Mouse (Mus musculus): ENCODE measurements around the gene Ttn. TPM values are rescaled to one million over a fixed set of nuclear protein-coding genes. Genes with fewer than 3 reads are reported as not detected.
"Not testable (repeated sequence)": the region's sequence is repeated elsewhere in the genome, so short reads cannot be mapped to it uniquely, and the experiment has no call there.

Ttn gene
- 1.7 and 3.7 TPM in 2 replicates for polyA plus RNA-seq (2015; fragmentation: Nextera tagmentation; extraction: Ambion mirVana)

GRCm38 (mm10) chr2:76982391-76983145 is at the start of gene Ttn:
Gene Ttn (minus strand): TSS chr2:76982547.
- Histone ChIP-seq H3K36me3 (no peaks in the 10 kb centered on the region), H3K9ac (no peak within 1 kb of the TSS), H3K27me3 (replicated peaks) (no peaks in the 10 kb centered on the region), H3K4me1 (no peaks in the 10 kb centered on the region), H3K4me2 (no peak within 1 kb of the TSS), H3K4me3 (replicated peaks) (no peak within 1 kb of the TSS), H3K9me3 (no peaks in the 10 kb centered on the region), H3K27ac (no peak within 1 kb of the TSS)
- ATAC-seq (ENCODE audit: insufficient read depth, low FRiP score, low read depth): no peak
- WGBS: 78% methylated on average over 18 of the region's 18 CpGs

- Histone ChIP-seq H3K9ac (no peak overlapping the region), H3K4me3 (replicated peaks) (no peak overlapping the region), H3K27me3 (replicated peaks) (no peaks in the 10 kb centered on the region), H3K9me3 (no peaks in the 10 kb centered on the region), H3K4me2 (no peak overlapping the region), H3K4me1 (no peaks in the 10 kb centered on the region), H3K36me3 (no peaks in the 10 kb centered on the region), H3K27ac (no peak overlapping the region)
- 84% methylated on average over 2 of the region's 2 CpGs for WGBS
- ATAC-seq (ENCODE audit: insufficient read depth, low FRiP score, low read depth): no peak
Measured at GRCm38 (mm10) chr2:77020649-77021048, 38.3 kb upstream of the Ttn start.

- Histone ChIP-seq H3K9me3 (no peaks in the 10 kb centered on the region), H3K27me3 (replicated peaks) (no peaks in the 10 kb centered on the region), H3K36me3 (no peaks in the 10 kb centered on the region), H3K9ac (no peak overlapping the region), H3K4me1 (no peaks in the 10 kb centered on the region), H3K4me2 (no peak overlapping the region), H3K4me3 (replicated peaks) (no peak overlapping the region), H3K27ac (no peak overlapping the region)
- 69% methylated on average over 4 of the region's 4 CpGs for WGBS
- no peak for ATAC-seq (ENCODE audit: insufficient read depth, low FRiP score, low read depth)
Measured at GRCm38 (mm10) chr2:77017735-77018134, 35.4 kb upstream of the Ttn start.

GRCm38 (mm10) chr2:77013449-77013848 is 31.1 kb upstream of the Ttn start:
- H3K4me1 ChIP-seq; ATAC-seq (ENCODE audit: insufficient read depth, low FRiP score, low read depth); H3K27me3 ChIP-seq (replicated peaks); H3K9me3 ChIP-seq; H3K27ac ChIP-seq; H3K36me3 ChIP-seq; H3K9ac ChIP-seq; H3K4me2 ChIP-seq; H3K4me3 ChIP-seq (replicated peaks): not testable (repeated sequence)
- WGBS: 87% methylated on average over 6 of the region's 6 CpGs

GRCm38 (mm10) chr2:77011981-77012380 is 29.6 kb upstream of the Ttn start:
- Histone ChIP-seq H3K9me3 (no peaks in the 10 kb centered on the region), H3K36me3 (no peaks in the 10 kb centered on the region), H3K4me3 (replicated peaks) (no peak overlapping the region), H3K4me2 (no peak overlapping the region), H3K27me3 (replicated peaks) (no peaks in the 10 kb centered on the region), H3K9ac (no peak overlapping the region), H3K27ac (no peak overlapping the region), H3K4me1 (no peaks in the 10 kb centered on the region)
- no peak for ATAC-seq (ENCODE audit: insufficient read depth, low FRiP score, low read depth)
- WGBS: 68% methylated on average over 5 of the region's 5 CpGs

GRCm38 (mm10) chr2:77007015-77007414 is 24.7 kb upstream of the Ttn start:
- Histone ChIP-seq H3K4me2 (no peak overlapping the region), H3K36me3 (no peaks in the 10 kb centered on the region), H3K27me3 (replicated peaks) (no peaks in the 10 kb centered on the region), H3K4me3 (replicated peaks) (no peak overlapping the region), H3K27ac (no peak overlapping the region), H3K9me3 (no peaks in the 10 kb centered on the region), H3K4me1 (no peaks in the 10 kb centered on the region), H3K9ac (no peak overlapping the region)
- WGBS: 69% methylated on average over 7 of the region's 7 CpGs
- no peak for ATAC-seq (ENCODE audit: insufficient read depth, low FRiP score, low read depth)

- Histone ChIP-seq H3K9me3 (no peaks in the 10 kb centered on the region), H3K4me1 (no peaks in the 10 kb centered on the region), H3K27ac (no peak overlapping the region), H3K4me2 (no peak overlapping the region), H3K9ac (no peak overlapping the region), H3K36me3 (no peaks in the 10 kb centered on the region), H3K4me3 (replicated peaks) (no peak overlapping the region), H3K27me3 (replicated peaks) (no peaks in the 10 kb centered on the region)
- WGBS: 56% methylated on average over 2 of the region's 2 CpGs
- ATAC-seq (ENCODE audit: insufficient read depth, low FRiP score, low read depth): no peak
Measured at GRCm38 (mm10) chr2:77003148-77003547, 20.8 kb upstream of the Ttn start.

GRCm38 (mm10) chr2:76998351-76998750 is 16.0 kb upstream of the Ttn start:
- Histone ChIP-seq H3K9ac (no peak overlapping the region), H3K36me3 (no peaks in the 10 kb centered on the region), H3K27me3 (replicated peaks) (no peaks in the 10 kb centered on the region), H3K27ac (no peak overlapping the region), H3K4me3 (replicated peaks) (no peak overlapping the region), H3K9me3 (no peaks in the 10 kb centered on the region), H3K4me2 (no peak overlapping the region), H3K4me1 (no peaks in the 10 kb centered on the region)
- 58% methylated on average over 5 of the region's 5 CpGs for WGBS
- no peak for ATAC-seq (ENCODE audit: insufficient read depth, low FRiP score, low read depth)

GRCm38 (mm10) chr2:76992493-76993201 is 10.3 kb upstream of the Ttn start:
- WGBS: 70% methylated on average over 5 of the region's 5 CpGs
- Histone ChIP-seq H3K27me3 (replicated peaks) (no peaks in the 10 kb centered on the region), H3K4me2 (no peak overlapping the region), H3K9me3 (no peaks in the 10 kb centered on the region), H3K4me3 (replicated peaks) (no peak overlapping the region), H3K27ac (no peak overlapping the region), H3K36me3 (no peaks in the 10 kb centered on the region), H3K9ac (no peak overlapping the region), H3K4me1 (no peaks in the 10 kb centered on the region)
- ATAC-seq (ENCODE audit: insufficient read depth, low FRiP score, low read depth): no peak

- H3K27me3 ChIP-seq (replicated peaks): no peaks in the 10 kb centered on the region
- no peaks in the 10 kb centered on the region for H3K36me3 ChIP-seq
- no peak for ATAC-seq (ENCODE audit: insufficient read depth, low FRiP score, low read depth)
- no peak overlapping the region for H3K9ac ChIP-seq
- H3K4me2 ChIP-seq: no peak overlapping the region
- H3K4me1 ChIP-seq: no peaks in the 10 kb centered on the region
- H3K27ac ChIP-seq: no peak overlapping the region
- H3K9me3 ChIP-seq: no peaks in the 10 kb centered on the region
- WGBS: 75% methylated on average over 4 of the region's 4 CpGs
- H3K4me3 ChIP-seq (replicated peaks): no peak overlapping the region
Measured at GRCm38 (mm10) chr2:76987317-76987716, 5.0 kb upstream of the Ttn start.

- Histone ChIP-seq H3K4me1 (no peaks in the 10 kb centered on the region), H3K4me3 (replicated peaks) (no peak overlapping the region), H3K36me3 (no peaks in the 10 kb centered on the region), H3K9ac (no peak overlapping the region), H3K4me2 (no peak overlapping the region), H3K27me3 (replicated peaks) (no peaks in the 10 kb centered on the region), H3K9me3 (no peaks in the 10 kb centered on the region), H3K27ac (no peak overlapping the region)
- no peak for ATAC-seq (ENCODE audit: insufficient read depth, low FRiP score, low read depth)
- 80% methylated on average over 5 of the region's 5 CpGs for WGBS
Measured at GRCm38 (mm10) chr2:76984384-76984783, 2.0 kb upstream of the Ttn start.

GRCm38 (mm10) chr2:76983601-76984000 is 1.3 kb upstream of the Ttn start:
- 33% methylated on average over 5 of the region's 5 CpGs for WGBS
- no peak overlapping the region for H3K9ac ChIP-seq
- no peaks in the 10 kb centered on the region for H3K36me3 ChIP-seq
- H3K9me3 ChIP-seq: no peaks in the 10 kb centered on the region
- H3K4me3 ChIP-seq (replicated peaks): no peak overlapping the region
- H3K27me3 ChIP-seq (replicated peaks): no peaks in the 10 kb centered on the region
- H3K4me2 ChIP-seq: no peak overlapping the region
- no peak overlapping the region for H3K27ac ChIP-seq
- no peak for ATAC-seq (ENCODE audit: insufficient read depth, low FRiP score, low read depth)
- no peaks in the 10 kb centered on the region for H3K4me1 ChIP-seq
